Mouse (Mus musculus) limb, embryonic 13.5 days (tissue): ENCODE data around the gene Ubxn6. TPM values are rescaled to one million over a fixed set of nuclear protein-coding genes. Genes with fewer than 3 reads are reported as not detected.
"Not testable (repeated sequence)": the region's sequence is repeated elsewhere in the genome, so short reads cannot be mapped to it uniquely, and the experiment has no call there.

ENCODE experiments used
- ATAC-seq: fragments of 200-750 bp; cut with Nextera tagmentation; 2 replicates; pipeline ENCODE4 v1.8.0; 2017; ENCODE audit warnings: low read depth, moderate number of reproducible peaks, moderate TSS enrichment; ENCODE audit not compliant: low FRiP score
- H3K27ac ChIP-seq: fragments of 300-500 bp; sonication (generic); 2 replicates; pipeline ENCODE4 v1.5.1; 2015; ENCODE audit warnings: inconsistent platforms, mild to moderate bottlenecking, moderate library complexity
- H3K27me3 ChIP-seq: fragments of 300-500 bp; sonication (generic); 2 replicates; pipeline ENCODE4 v1.6.1; 2015; ENCODE audit warnings: mild to moderate bottlenecking, inconsistent platforms
- H3K36me3 ChIP-seq: fragments of 300-500 bp; sonication (generic); 2 replicates; pipeline ENCODE4 v1.6.1; 2015; ENCODE audit warnings: inconsistent platforms, mild to moderate bottlenecking, moderate library complexity
- H3K4me1 ChIP-seq: fragments of 300-500 bp; sonication (generic); 2 replicates; pipeline ENCODE4 v1.6.1; 2015; ENCODE audit warnings: inconsistent platforms
- H3K4me2 ChIP-seq: fragments of 300-500 bp; sonication (generic); replicated peaks from 2 replicates; pipeline ENCODE4 v1.6.1; 2015; ENCODE audit warnings: inconsistent platforms, mild to moderate bottlenecking, moderate library complexity
- H3K4me3 ChIP-seq: fragments of 300-500 bp; sonication (generic); 2 replicates; pipeline ENCODE4 v1.5.1; 2015; ENCODE audit warnings: moderate library complexity, mild to moderate bottlenecking, inconsistent platforms
- H3K9ac ChIP-seq: fragments of 300-500 bp; sonication (generic); 2 replicates; pipeline ENCODE4 v1.6.1; 2015; ENCODE audit warnings: mild to moderate bottlenecking, inconsistent platforms
- H3K9me3 ChIP-seq: fragments of 300-500 bp; sonication (generic); 2 replicates; pipeline ENCODE4 v1.6.1; 2016; ENCODE audit warnings: inconsistent platforms
- WGBS: fragments of 180-500 bp; shearing (Covaris S2); methylation state at CpG from one replicate; pipeline ENCODE4 v1.1.7; 2015; 5-methylcytosine and 5-hydroxymethylcytosine counted together
- polyA plus RNA-seq: library from polyadenylated mRNA; unstranded; fragments of >200 nt; fragmentation: Nextera tagmentation; extraction: Ambion mirVana; gene quantifications from 2 replicates; pipeline ENCODE4 v1.2.1, GENCODE M21; 2015

The Ubxn6 gene
- polyA plus RNA-seq, 1 experiment from 2014 or later: 45.3 TPM

DNA sequence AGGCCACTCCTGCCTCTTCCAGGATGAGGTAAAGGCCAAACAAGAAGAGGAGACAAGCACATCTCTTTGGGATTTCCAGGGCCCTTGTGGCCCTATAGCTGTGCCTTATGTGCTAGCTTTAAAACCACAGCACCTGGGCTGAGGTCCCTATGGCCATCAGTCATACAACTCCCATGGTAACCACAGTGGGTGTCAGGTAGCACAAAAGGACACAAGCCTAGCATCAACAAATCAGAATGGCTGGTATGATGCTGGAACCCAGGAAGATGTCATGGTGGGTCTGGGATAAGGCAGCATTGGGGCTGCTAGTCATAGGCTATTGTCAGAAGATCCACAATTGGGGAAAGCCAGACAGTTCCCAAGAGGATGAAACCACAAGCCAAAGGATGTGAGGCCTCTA lies 3.7 kb downstream of the Ubxn6 start:
- Histone ChIP-seq H3K9ac (no peak overlapping the region), H3K4me2 (no peak overlapping the region), H3K36me3 (peaks cover 70% of the 10 kb centered on the region), H3K27ac (no peak overlapping the region), H3K27me3 (no peaks in the 10 kb centered on the region), H3K4me1 (peaks cover 25% of the 10 kb centered on the region), H3K9me3 (no peaks in the 10 kb centered on the region), H3K4me3 (no peak overlapping the region)
- ATAC-seq: no peak

DNA sequence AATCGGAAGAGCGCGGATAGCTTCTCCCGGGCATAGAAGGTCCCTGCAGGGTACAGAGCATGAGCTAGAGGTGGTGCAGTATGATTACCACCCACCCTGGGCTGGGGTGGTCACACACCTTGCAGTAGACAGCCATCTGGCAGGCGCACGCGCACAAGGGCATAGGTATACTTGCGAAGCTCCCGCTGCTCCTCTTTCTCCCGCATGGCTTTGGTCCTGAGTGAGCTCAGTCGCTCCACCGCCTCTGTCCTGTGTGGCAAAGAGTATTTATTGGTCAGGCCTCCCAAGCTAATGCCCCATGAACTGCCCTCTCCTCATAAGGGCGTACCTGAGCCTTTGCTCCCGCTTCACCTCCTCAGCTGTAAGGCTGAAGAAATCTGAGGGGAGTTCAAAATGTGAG lies 5.8 kb downstream of the Ubxn6 start:
- Histone ChIP-seq H3K4me2 (no peak overlapping the region), H3K9me3 (no peaks in the 10 kb centered on the region), H3K4me3 (no peak overlapping the region), H3K36me3 (peaks cover 90% of the 10 kb centered on the region), H3K4me1 (peaks cover 14% of the 10 kb centered on the region), H3K9ac (no peak overlapping the region), H3K27ac (no peak overlapping the region), H3K27me3 (no peaks in the 10 kb centered on the region)
- ATAC-seq: no peak
- WGBS: 96% methylated on average over 14 of the region's 14 CpGs

DNA sequence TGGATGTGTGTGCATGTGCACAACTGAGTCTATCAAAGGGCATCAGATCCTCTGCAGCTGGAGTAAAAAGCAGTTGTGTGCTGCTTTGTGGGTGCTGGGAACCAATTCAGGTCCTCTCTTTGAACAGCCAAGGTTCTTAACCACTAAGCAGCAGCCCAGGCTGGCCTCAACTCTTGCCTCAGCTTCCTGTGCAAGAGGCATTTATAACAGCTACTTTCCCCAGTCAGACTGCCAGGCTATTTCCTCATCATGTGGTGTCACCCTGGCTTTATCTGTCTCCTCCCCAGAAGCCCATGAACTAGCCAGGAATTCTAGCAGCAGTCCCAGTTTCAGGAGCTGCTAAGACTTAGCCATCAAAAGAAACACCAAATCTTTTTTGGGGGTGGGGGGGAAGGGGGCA lies 8.4 kb downstream of the Ubxn6 start:
- no peak for ATAC-seq
- Histone ChIP-seq H3K27me3 (no peaks in the 10 kb centered on the region), H3K27ac (no peak overlapping the region), H3K4me1 (no peaks in the 10 kb centered on the region), H3K4me2 (no peak overlapping the region), H3K36me3 (peaks cover 100% of the 10 kb centered on the region), H3K4me3 (no peak overlapping the region), H3K9me3 (no peaks in the 10 kb centered on the region), H3K9ac (no peak overlapping the region)

DNA sequence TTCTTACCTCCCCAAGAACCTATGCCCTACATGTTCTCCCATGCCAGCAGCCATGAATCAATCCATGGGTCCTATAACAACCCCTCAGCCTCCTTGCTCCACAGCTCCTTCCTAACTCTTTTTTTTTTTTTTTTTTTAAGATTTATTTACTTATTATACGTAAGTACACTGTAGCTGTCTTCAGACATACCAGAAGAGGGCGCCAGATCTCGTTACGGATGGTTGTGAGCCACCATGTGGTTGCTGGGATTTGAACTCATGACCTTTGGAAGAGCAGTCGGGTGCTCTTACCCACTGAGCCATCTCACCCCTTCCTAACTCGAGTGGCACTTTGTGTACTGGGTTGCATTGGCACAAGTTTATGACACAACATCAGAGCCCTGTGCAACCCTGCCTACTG lies 9.1 kb downstream of the Ubxn6 start:
- not testable (repeated sequence) for H3K4me3 ChIP-seq, ATAC-seq, H3K9ac ChIP-seq, H3K4me1 ChIP-seq, H3K27me3 ChIP-seq, H3K27ac ChIP-seq, H3K9me3 ChIP-seq, H3K4me2 ChIP-seq
- WGBS: 83% methylated on average over 6 of the region's 6 CpGs
- H3K36me3 ChIP-seq: peaks cover 100% of the 10 kb centered on the region

DNA sequence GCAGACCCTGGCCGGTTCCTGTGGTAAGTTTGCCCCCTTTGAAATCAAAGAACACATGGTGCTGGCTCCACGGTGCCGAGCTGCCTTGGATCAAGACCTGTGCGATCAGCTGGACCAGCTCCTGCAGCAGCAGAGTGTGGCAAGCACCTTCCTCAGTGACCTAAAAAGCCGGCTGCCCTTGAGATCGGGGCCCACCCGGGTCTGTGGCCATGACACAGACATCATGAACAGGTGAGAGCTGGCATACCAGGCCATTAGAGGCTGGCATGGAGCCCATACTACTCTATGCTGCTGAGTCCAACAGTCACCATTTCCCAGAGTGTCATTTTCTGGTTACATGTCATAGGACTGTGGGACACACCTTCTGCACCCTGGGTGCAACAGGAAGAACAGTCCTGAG lies 12.7 kb downstream of the Ubxn6 start:
- ATAC-seq: no peak
- Histone ChIP-seq H3K4me3 (no peak overlapping the region), H3K4me1 (no peaks in the 10 kb centered on the region), H3K9ac (no peak overlapping the region), H3K9me3 (no peaks in the 10 kb centered on the region), H3K36me3 (peaks cover 100% of the 10 kb centered on the region), H3K27me3 (no peaks in the 10 kb centered on the region), H3K27ac (no peak overlapping the region), H3K4me2 (no peak overlapping the region)
- 95% methylated on average over 7 of the region's 7 CpGs for WGBS

DNA sequence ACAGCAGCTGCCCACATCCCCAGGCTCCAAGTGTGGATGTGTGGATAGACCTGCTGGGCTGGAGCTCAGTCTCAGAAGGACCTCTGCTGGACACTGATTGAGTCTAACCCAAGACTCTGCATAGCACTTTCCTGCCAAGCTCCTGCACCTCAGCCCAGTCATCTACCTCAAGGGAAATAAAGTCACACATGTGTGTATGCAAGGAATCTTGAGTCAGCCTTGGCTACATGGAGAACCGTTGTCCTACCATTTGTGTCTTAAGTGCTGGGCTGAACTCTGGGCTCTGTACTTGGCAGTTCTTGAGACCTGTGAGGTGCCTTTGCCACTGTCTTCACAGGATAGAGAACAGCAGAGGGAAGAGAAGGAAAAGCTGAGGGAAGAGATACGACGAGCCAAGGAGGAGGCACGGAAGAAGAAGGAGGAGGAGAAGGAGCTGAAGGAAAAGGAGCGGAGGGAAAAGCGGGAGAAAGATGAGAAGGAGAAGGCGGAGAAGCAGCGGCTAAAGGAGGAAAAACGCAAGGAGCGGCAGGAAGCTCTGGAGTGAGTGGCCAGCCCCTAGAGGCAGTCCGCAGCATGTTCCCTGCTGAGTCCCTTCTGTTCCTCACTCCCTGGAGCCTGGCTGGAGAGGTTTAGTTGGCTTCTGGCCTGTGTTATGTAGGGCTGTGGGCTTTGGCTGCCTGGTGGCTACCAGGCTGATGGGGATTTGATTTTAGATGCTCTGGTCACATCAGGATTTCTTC lies 17.3 kb downstream of the Ubxn6 start:
- Histone ChIP-seq H3K4me2 (no peak overlapping the region), H3K9me3 (no peaks in the 10 kb centered on the region), H3K4me3 (no peak overlapping the region), H3K4me1 (no peaks in the 10 kb centered on the region), H3K27ac (no peak overlapping the region), H3K27me3 (no peaks in the 10 kb centered on the region), H3K9ac (no peak overlapping the region), H3K36me3 (peaks cover 88% of the 10 kb centered on the region)
- ATAC-seq: no peak
- 87% methylated on average over 11 of the region's 11 CpGs for WGBS

DNA sequence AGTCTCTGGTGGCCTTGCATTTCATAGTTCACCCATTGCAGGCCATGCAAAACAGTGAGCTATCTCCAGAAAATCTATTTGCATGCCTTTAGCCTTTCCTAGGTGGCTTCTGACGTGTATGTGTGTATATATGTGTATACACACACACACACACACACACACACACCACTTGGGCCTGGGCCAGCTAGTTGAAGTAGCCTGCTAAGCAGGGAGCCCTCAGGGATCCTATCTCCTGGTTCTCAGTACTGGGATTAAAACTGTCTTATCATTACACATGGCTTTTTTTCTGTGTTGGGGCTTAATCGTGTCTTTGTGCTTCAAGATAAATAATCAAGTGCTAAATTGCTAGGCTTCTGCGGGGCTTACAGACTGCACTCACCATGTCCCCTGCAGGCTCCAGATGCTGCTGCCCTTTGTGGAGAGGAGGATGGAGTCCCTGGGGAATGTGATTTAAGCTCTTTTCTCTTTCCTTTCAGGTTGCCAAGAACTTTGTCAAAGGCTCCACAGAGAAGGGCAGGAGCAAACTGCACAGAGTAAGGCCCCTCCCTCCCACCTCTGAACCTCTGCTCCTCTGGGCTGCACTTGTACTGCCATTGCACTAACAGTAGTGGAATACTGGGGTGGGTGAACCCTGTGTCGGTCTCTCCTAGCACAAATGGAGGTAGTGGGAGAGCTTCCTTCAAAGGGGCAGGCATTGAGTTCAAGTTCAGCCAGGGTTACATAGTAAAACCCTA lies 18.7 kb downstream of the Ubxn6 start:
- Histone ChIP-seq H3K27me3 (no peaks in the 10 kb centered on the region), H3K4me2 (no peak overlapping the region), H3K4me3 (no peak overlapping the region), H3K9me3 (no peaks in the 10 kb centered on the region), H3K4me1 (no peaks in the 10 kb centered on the region), H3K9ac (no peak overlapping the region), H3K36me3 (peaks cover 87% of the 10 kb centered on the region), H3K27ac (no peak overlapping the region)
- no peak for ATAC-seq
- WGBS: 88% methylated on average over 4 of the region's 4 CpGs

DNA sequence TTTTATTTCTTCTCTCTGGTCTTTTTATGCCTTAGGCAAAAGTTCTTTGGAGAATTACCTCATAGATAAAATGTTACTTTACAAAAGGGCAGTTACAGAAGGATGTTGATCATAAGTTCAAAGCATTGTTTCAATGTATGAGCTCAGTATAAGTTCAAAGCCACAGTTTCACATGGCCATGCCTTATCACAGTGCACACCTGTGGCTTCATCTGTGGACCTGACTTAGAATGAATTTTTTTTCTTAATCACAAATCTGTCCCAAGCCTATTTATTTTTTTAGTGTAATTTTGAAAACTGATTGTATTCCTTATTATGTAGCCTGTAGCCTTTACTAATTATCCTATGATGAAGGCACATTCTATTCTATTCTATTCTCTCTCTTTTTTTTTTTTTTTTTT lies 19.9 kb downstream of the Ubxn6 start:
- peaks cover 87% of the 10 kb centered on the region for H3K36me3 ChIP-seq
- H3K4me2 ChIP-seq: no peak overlapping the region
- no peak for ATAC-seq
- H3K9ac ChIP-seq: no peak overlapping the region
- no peaks in the 10 kb centered on the region for H3K4me1 ChIP-seq
- H3K4me3 ChIP-seq: no peak overlapping the region
- H3K27me3 ChIP-seq: no peaks in the 10 kb centered on the region
- H3K27ac ChIP-seq: no peak overlapping the region
- no peaks in the 10 kb centered on the region for H3K9me3 ChIP-seq

DNA sequence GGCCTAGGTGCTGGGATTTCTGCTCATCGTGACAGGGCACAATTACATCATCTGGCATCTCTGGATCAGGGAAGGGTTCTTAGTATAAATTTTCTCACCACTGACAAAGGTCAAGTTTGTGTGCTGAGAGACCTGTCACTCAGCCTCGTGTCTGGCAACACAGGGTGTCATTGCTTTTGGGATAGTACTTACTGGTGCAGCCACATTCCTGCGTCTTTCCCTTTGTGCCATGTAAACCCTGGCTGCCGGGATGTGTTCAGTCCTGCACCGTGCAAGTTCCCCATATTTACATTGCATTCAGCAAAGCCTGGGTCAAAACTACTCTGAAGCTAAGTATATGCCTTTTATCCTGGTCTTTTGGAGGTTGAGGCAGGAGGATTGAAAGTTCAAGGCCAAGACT lies 23.5 kb downstream of the Ubxn6 start:
- WGBS: 93% methylated on average over 5 of the region's 5 CpGs
- no peak overlapping the region for H3K4me2 ChIP-seq
- no peak overlapping the region for H3K4me3 ChIP-seq
- peaks cover 88% of the 10 kb centered on the region for H3K36me3 ChIP-seq
- H3K27ac ChIP-seq: no peak overlapping the region
- no peaks in the 10 kb centered on the region for H3K27me3 ChIP-seq
- H3K9ac ChIP-seq: no peak overlapping the region
- H3K9me3 ChIP-seq: no peaks in the 10 kb centered on the region
- no peaks in the 10 kb centered on the region for H3K4me1 ChIP-seq
- ATAC-seq: no peak

DNA sequence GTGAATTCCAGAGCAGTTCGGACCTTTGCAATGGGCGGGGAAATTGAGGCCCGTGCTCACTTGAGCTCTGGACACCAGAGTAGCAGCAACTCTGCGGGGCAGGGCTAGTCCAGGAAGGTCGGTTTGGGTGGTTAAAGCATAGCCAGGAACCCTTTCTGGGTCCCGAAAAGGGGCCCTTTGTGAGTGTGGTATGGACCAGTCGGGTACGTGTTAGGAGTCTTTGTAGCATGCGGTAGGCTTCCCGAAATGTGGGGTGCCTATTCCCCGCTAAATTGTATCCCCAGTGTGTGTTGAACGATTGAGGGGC lies 34.0 kb downstream of the Ubxn6 start:
- ATAC-seq: no peak
- H3K9ac ChIP-seq: peak overlapping the region; percentile 91
- H3K4me3 ChIP-seq: peak overlapping the region; percentile 83
- peaks cover 24% of the 10 kb centered on the region for H3K36me3 ChIP-seq
- H3K4me1 ChIP-seq: peaks cover 27% of the 10 kb centered on the region
- 2% methylated on average over 12 of the region's 12 CpGs for WGBS
- H3K27ac ChIP-seq: peak overlapping the region; percentile 74; the same call in 1 of the 2 replicates
- H3K27me3 ChIP-seq: no peaks in the 10 kb centered on the region
- peak overlapping the region; percentile 84 for H3K4me2 ChIP-seq
- H3K9me3 ChIP-seq: no peaks in the 10 kb centered on the region

DNA sequence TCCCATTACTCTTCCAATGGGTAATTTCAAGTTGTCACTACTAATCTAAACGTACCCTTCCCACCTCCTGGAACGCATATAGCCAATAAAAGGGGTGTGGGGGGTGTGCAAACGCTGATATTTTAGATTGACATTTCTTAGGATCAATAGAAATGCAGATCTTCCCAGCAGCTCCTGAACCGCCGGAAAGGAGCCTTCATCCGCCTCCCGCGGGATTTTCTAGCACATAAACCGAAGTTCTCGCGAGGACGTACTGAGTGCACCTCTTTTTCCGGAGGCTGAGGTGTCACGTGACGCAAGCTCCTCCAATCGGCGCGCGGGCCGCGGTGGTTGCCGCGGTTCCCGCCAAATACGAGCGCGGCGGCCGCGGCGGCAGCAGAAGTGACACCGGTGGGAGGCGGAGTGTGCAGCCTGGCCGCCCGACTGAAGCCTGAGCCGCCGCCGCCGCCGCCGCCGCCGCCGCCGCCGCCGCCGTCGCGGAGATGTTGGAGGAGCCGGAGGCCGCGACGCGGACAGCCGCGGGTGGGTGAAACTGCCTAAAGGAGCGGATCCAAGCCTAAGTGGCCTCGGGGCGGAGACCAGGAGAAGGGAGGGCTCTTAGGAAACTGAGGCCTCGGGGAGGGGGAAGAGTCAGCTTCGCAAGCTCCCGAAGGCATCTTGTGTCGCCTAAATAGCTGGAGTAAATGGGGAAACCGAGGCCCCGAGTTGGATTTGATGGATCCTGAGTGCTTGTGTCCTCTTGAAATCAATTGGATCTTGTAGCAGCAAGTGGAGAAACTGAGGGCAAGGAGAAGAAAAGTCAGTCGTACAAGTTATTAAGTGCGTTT lies 34.6 kb downstream of the Ubxn6 start, which contains the start of gene Chaf1a:
Gene Chaf1a, plus strand, starts transcription at position 410 of the 827 bp plus-strand sequence.
- Histone ChIP-seq H3K4me2 (peak within 1 kb of the TSS; percentile 84), H3K4me3 (peak within 1 kb of the TSS; percentile 83), H3K4me1 (peaks cover 32% of the 10 kb centered on the region), H3K27ac (peak within 1 kb of the TSS; percentile 74; the same call in 1 of the 2 replicates), H3K36me3 (peaks cover 19% of the 10 kb centered on the region), H3K9me3 (no peaks in the 10 kb centered on the region), H3K27me3 (no peaks in the 10 kb centered on the region), H3K9ac (peak within 1 kb of the TSS; percentile 91)
- WGBS: under 1% methylated on average over 66 of the region's 68 CpGs
- peak; percentile 86 for ATAC-seq

DNA sequence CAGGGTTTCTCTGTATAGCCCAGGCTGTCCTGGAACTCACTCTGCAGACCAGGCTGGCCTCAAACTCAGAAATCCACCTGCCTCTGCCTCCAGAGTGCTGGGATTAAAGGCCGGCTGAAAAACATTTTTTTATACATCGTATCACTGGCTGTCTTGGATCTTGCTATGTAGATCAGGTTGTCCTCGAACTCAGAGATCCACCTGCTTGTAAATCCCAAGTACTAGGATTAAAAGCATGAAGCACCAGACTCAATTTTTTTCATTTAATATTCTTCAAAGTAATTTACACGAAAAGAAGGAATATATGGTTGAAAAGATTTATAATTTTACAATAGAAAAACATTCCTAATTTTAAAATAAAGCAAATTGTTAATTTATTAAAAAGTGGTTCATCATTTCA lies 35.5 kb downstream of the Ubxn6 start:
- Histone ChIP-seq H3K36me3 (peaks cover 16% of the 10 kb centered on the region), H3K27me3 (no peaks in the 10 kb centered on the region), H3K27ac (no peak overlapping the region), H3K4me1 (peaks cover 36% of the 10 kb centered on the region), H3K9me3 (no peaks in the 10 kb centered on the region), H3K4me3 (peak overlapping the region; percentile 83; the same call in 1 of the 2 replicates), H3K9ac (no peak overlapping the region), H3K4me2 (peak overlapping the region; percentile 84)
- 74% methylated on average over 4 of the region's 4 CpGs for WGBS
- ATAC-seq: no peak
